ENCODE assay signal across 8 mouse cellular contexts in genomic region chr4:147449986-147450385, GRCm38 (mm10). TPM values are rescaled to one million over a fixed set of nuclear protein-coding genes. Genes with fewer than 3 reads are reported as not detected.
DNase-seq lines count a peak whose midpoint lies in the region; ATAC-seq lines count a peak whose summit lies in the region.
"Not testable (repeated sequence)": the region's sequence is repeated elsewhere in the genome, so short reads cannot be mapped to it uniquely, and the experiment has no call there.
"Had no signal": no experiment of that assay in that cellular context is flagged by ENCODE, and none has a peak within 500 bp of the region (broad histone marks: within the 10 kb centered on the region; RNA-seq: fewer than 3 reads in every experiment).

No protein-coding gene starts in this region.

- H3K4me3 ChIP-seq in ES-E14 (ENCODE audit: insufficient read depth in 1 of 2, low read depth in 1 of 2, low read length in 2 of 2, poor library complexity in 1 of 2, severe bottlenecking in 1 of 2) = peak overlapping the region; percentile 4 to 5
- peak overlapping the region; percentile 53 for H3K4me3 ChIP-seq in embryonic facial prominence, embryonic 10.5 days
- not testable (repeated sequence) for H3K4me3 ChIP-seq in heart, embryonic 11.5 days (ENCODE audit: low read depth, low read length); limb, embryonic 11.5 days (ENCODE audit: low read depth, low read length)
- peak overlapping the region; percentile 42; the same call in 1 of the 2 replicates for H3K4me3 ChIP-seq in kidney, embryonic 14.5 days (ENCODE audit: low read length)
- H3K4me3 ChIP-seq in liver, embryonic 12.5 days = peak overlapping the region; percentile 59
- H3K4me3 ChIP-seq in midbrain, embryonic 10.5 days = 0 out of 2 replicates have a peak overlapping the region, but pooled peaks have one; percentile 47

- 73% methylated on average over 2 of the region's 2 CpGs for WGBS in embryonic facial prominence, embryonic 10.5 days
- 68% methylated on average over 2 of the region's 2 CpGs for WGBS in heart, embryonic 11.5 days (ENCODE audit: insufficient replicate concordance)
- whole genome bisulfite sequencing in kidney, embryonic 14.5 days = 78% methylated on average over 2 of the region's 2 CpGs
- WGBS in limb, embryonic 11.5 days = 81% methylated on average over 2 of the region's 2 CpGs
- 62% methylated on average over 2 of the region's 2 CpGs for WGBS in liver, embryonic 12.5 days (ENCODE audit: insufficient replicate concordance)
- 82% methylated on average over 2 of the region's 2 CpGs for WGBS in midbrain, embryonic 10.5 days

- H3K9ac ChIP-seq in ES-E14 (ENCODE audit: insufficient read depth, low read depth, low read length, poor library complexity, severe bottlenecking); heart, embryonic 11.5 days (ENCODE audit: low read depth, low read length); kidney, embryonic 14.5 days (ENCODE audit: low read depth, low read length); limb, embryonic 11.5 days (ENCODE audit: low read length): not testable (repeated sequence)
- H3K9ac ChIP-seq in liver, embryonic 12.5 days = peak overlapping the region; percentile 67; the same call in 1 of the 2 replicates

- H3K36me3 ChIP-seq in ES-E14 (ENCODE audit: control insufficient read depth, insufficient read depth, low read length, poor library complexity, severe bottlenecking); embryonic facial prominence, embryonic 10.5 days (replicated peaks); heart, embryonic 11.5 days (ENCODE audit: control insufficient read depth, insufficient read depth, low read length); kidney, embryonic 14.5 days (ENCODE audit: control insufficient read depth, insufficient read depth, low read length); limb, embryonic 11.5 days (ENCODE audit: control insufficient read depth, insufficient read depth, low read length); liver, embryonic 12.5 days; midbrain, embryonic 10.5 days: not testable (repeated sequence)

- not testable (repeated sequence) for H3K27ac ChIP-seq in ES-E14 (ENCODE audit: insufficient read depth, low read depth, low read length, poor library complexity, severe bottlenecking); embryonic facial prominence, embryonic 10.5 days (replicated peaks); heart, embryonic 11.5 days (ENCODE audit: low read depth, low read length); kidney, embryonic 14.5 days (ENCODE audit: low read depth, low read length); limb, embryonic 11.5 days (replicated peaks; ENCODE audit: low read depth, low read length); liver, embryonic 12.5 days; midbrain, embryonic 10.5 days (replicated peaks)

- H3K27me3 ChIP-seq in embryonic facial prominence, embryonic 10.5 days (replicated peaks; ENCODE audit: low read depth, poor library complexity, severe bottlenecking); heart, embryonic 11.5 days (ENCODE audit: control insufficient read depth, insufficient read depth, low read length); kidney, embryonic 14.5 days (ENCODE audit: control insufficient read depth, insufficient read depth, low read length); limb, embryonic 11.5 days (ENCODE audit: control insufficient read depth, insufficient read depth, low read length); liver, embryonic 12.5 days (replicated peaks); midbrain, embryonic 10.5 days (ENCODE audit: low read depth, poor library complexity, severe bottlenecking): not testable (repeated sequence)

- DNase-seq in ES-E14 (ENCODE audit: low read depth, low spot score); embryonic facial prominence, embryonic 10.5 days (ENCODE audit: low spot score); limb, embryonic 11.5 days (ENCODE audit: low spot score); midbrain, embryonic 10.5 days (ENCODE audit: low spot score): not testable (repeated sequence)

- H3K4me2 ChIP-seq in heart, embryonic 11.5 days = peak overlapping the region; percentile 64; the same call in 1 of the 2 replicates
- H3K4me2 ChIP-seq in kidney, embryonic 14.5 days (replicated peaks; ENCODE audit: low read depth, low read length) = peak overlapping the region; percentile 46
- peak overlapping the region; percentile 33; the same call in 1 of the 2 replicates for H3K4me2 ChIP-seq in limb, embryonic 11.5 days (ENCODE audit: low read depth, severe bottlenecking)
- peak overlapping the region; percentile 75 for H3K4me2 ChIP-seq in liver, embryonic 12.5 days

- in situ Hi-C loops in ES-E14 (cut with MboI; ENCODE audit: low sequenced_read_pairs in 2 of 2, unreplicated experiment in 2 of 2) = loop anchor here (25.0 kb wide), 3 partner anchors 313 to 362 kb away; partner anchors contain the start of genes Zfp984 (in 1 of the 2) and Zfp991 (in 1 of the 2)

- not testable (repeated sequence) for H3K4me1 ChIP-seq in ES-E14 (ENCODE audit: control insufficient read depth in 2 of 2, insufficient read depth in 2 of 2, low read length in 2 of 2, poor library complexity in 1 of 2); embryonic facial prominence, embryonic 10.5 days; heart, embryonic 11.5 days (ENCODE audit: control insufficient read depth, insufficient read depth, low read length); kidney, embryonic 14.5 days (ENCODE audit: control insufficient read depth, insufficient read depth, low read length); limb, embryonic 11.5 days (ENCODE audit: control insufficient read depth, insufficient read depth, low read length); midbrain, embryonic 10.5 days
- H3K4me1 ChIP-seq in liver, embryonic 12.5 days = peaks cover 15% of the 10 kb centered on the region; the same call in 1 of the 2 replicates

- not testable (repeated sequence) for H3K9me3 ChIP-seq in ES-E14 (ENCODE audit: control insufficient read depth, insufficient read depth, low read depth, low read length); heart, embryonic 11.5 days (replicated peaks; ENCODE audit: control insufficient read depth, low read length); limb, embryonic 11.5 days (ENCODE audit: control insufficient read depth, low read length); liver, embryonic 12.5 days (replicated peaks)
- H3K9me3 ChIP-seq in embryonic facial prominence, embryonic 10.5 days = peaks cover 23% of the 10 kb centered on the region; the same call in 1 of the 2 replicates
- peaks cover 14% of the 10 kb centered on the region for H3K9me3 ChIP-seq in kidney, embryonic 14.5 days (ENCODE audit: control insufficient read depth, low read length)
- H3K9me3 ChIP-seq in midbrain, embryonic 10.5 days (replicated peaks) = peaks cover 17% of the 10 kb centered on the region

- ATAC-seq in heart, embryonic 11.5 days (replicated peaks; ENCODE audit: insufficient number of reproducible peaks, low FRiP score, low TSS enrichment); kidney, embryonic 14.5 days (ENCODE audit: low FRiP score, low TSS enrichment); limb, embryonic 11.5 days (ENCODE audit: insufficient number of reproducible peaks, low FRiP score, low TSS enrichment, low read depth); liver, embryonic 12.5 days: not testable (repeated sequence)

RNA-seq across cellular contexts. Expression of gene Zfp982, which starts 42.2 kb away (rescaled TPM):
- 33.7 and 40.5 TPM in 2 replicates for total RNA-seq in ES-E14 (2012; rRNA removed)
- polyA plus RNA-seq in embryonic facial prominence, embryonic 10.5 days (2016; fragmentation: Nextera tagmentation; extraction: Ambion mirVana) = 8.6 and 10.8 TPM in 2 replicates
- 8.6 and 9.7 TPM in 2 replicates for polyA plus RNA-seq in heart, embryonic 11.5 days (2014; fragmentation: Nextera tagmentation; extraction: Ambion mirVana)
- 8.6 and 10.7 TPM in 2 replicates for polyA plus RNA-seq in kidney, embryonic 14.5 days (2014; fragmentation: Nextera tagmentation; extraction: Ambion mirVana)
- polyA plus RNA-seq in limb, embryonic 11.5 days (2014; fragmentation: Nextera tagmentation; extraction: Ambion mirVana) = 8.2 and 13.3 TPM in 2 replicates
- 5.2 and 5.7 TPM in 2 replicates for polyA plus RNA-seq in liver, embryonic 12.5 days (2016; fragmentation: Nextera tagmentation; extraction: Ambion mirVana)
- polyA plus RNA-seq in midbrain, embryonic 10.5 days (2016; fragmentation: Nextera tagmentation; extraction: Ambion mirVana) = 6.5 and 8.1 TPM in 2 replicates
- total RNA-seq: neutrophil, adult 5-6 weeks had no signal
